Mouse (Mus musculus) retina, postnatal 7 days (tissue): Measurements from ENCODE around the gene Cpm.

Experiments
- DNase-seq: peaks from one replicate; pipeline ENCODE4 v3.0.0-alpha.2; 2012; ENCODE audit warnings: low read depth, low spot score

Cpm gene

GRCm38 (mm10) chr10:117620934-117621501 lies 8.3 kb upstream of the Cpm start:
- no peak for DNase-seq

GRCm38 (mm10) chr10:117621616-117622533 lies 7.4 kb upstream of the Cpm start:
- no peak for DNase-seq

- no peak for DNase-seq
Observed at GRCm38 (mm10) chr10:117623358-117623757, 5.9 kb upstream of the Cpm start.

- no peak for DNase-seq
Observed at GRCm38 (mm10) chr10:117624222-117624621, 5.1 kb upstream of the Cpm start.

- no peak for DNase-seq
Observed at GRCm38 (mm10) chr10:117624655-117625497, 4.4 kb upstream of the Cpm start.

- no peak for DNase-seq
Observed at GRCm38 (mm10) chr10:117625500-117626296, 3.6 kb upstream of the Cpm start.

GRCm38 (mm10) chr10:117626297-117626613 lies 3.0 kb upstream of the Cpm start:
- no peak for DNase-seq

- no peak for DNase-seq
Observed at GRCm38 (mm10) chr10:117626840-117627615, 2.3 kb upstream of the Cpm start.

GRCm38 (mm10) chr10:117627616-117627930 lies 1.7 kb upstream of the Cpm start:
- DNase-seq, result no peak

GRCm38 (mm10) chr10:117627949-117628348 lies 1.4 kb upstream of the Cpm start:
- no peak for DNase-seq

GRCm38 (mm10) chr10:117628363-117629168 lies 734 bp upstream of the Cpm start:
- no peak for DNase-seq

GRCm38 (mm10) chr10:117630176-117630575 lies 876 bp downstream of the Cpm start:
- no peak for DNase-seq

GRCm38 (mm10) chr10:117630810-117631209 lies 1.5 kb downstream of the Cpm start:
- DNase-seq, result no peak

GRCm38 (mm10) chr10:117631562-117632259 lies 2.4 kb downstream of the Cpm start:
- no peak for DNase-seq

GRCm38 (mm10) chr10:117632394-117632793 lies 3.1 kb downstream of the Cpm start:
- DNase-seq, result no peak

- no peak for DNase-seq
Observed at GRCm38 (mm10) chr10:117633564-117634208, 4.4 kb downstream of the Cpm start.

- no peak for DNase-seq
Observed at GRCm38 (mm10) chr10:117634323-117635030, 5.2 kb downstream of the Cpm start.

- no peak for DNase-seq
Observed at GRCm38 (mm10) chr10:117635078-117635771, 5.9 kb downstream of the Cpm start.
